ENCODE assay signal across 8 mouse cellular contexts in genomic region chr4:34880921-34881650, GRCm38 (mm10). TPM values are rescaled to one million over a fixed set of nuclear protein-coding genes. Genes with fewer than 3 reads are reported as not detected.
A peak's percentile ranks its signal among the peaks of the same experiment; 100 is the strongest.
DNase-seq lines count a peak whose midpoint lies in the region; ATAC-seq and TF ChIP-seq lines count a peak whose summit lies in the region.

No protein-coding gene starts in this region.

- peaks cover 20% of the 10 kb centered on the region for H3K4me1 ChIP-seq in heart, embryonic 12.5 days (replicated peaks)
- peaks cover 59% of the 10 kb centered on the region for H3K4me1 ChIP-seq in G1E (ENCODE audit: insufficient read depth, low read depth, low read length)
- H3K4me1 ChIP-seq in hindbrain, embryonic 13.5 days (replicated peaks) = peaks cover 31% of the 10 kb centered on the region
- H3K4me1 ChIP-seq in midbrain, embryonic 13.5 days (replicated peaks) = peaks cover 28% of the 10 kb centered on the region

- 84% methylated on average over 10 of the region's 10 CpGs for WGBS in heart, embryonic 12.5 days
- WGBS in hindbrain, embryonic 13.5 days = 91% methylated on average over 10 of the region's 10 CpGs
- 91% methylated on average over 10 of the region's 10 CpGs for WGBS in midbrain, embryonic 13.5 days

- no peak for DNase-seq in heart, postnatal 14 days
- DNase-seq in G1E (ENCODE audit: low spot score) = no peak
- DNase-seq in embryo, embryonic 10 days (ENCODE audit: low spot score) = no peak
- no peak for DNase-seq in spleen, adult 18-20 months
- no peak for DNase-seq in kidney, adult 8-10 months

- ATAC-seq in heart, embryonic 12.5 days (ENCODE audit: insufficient number of reproducible peaks, low FRiP score) = no peak
- no peak for ATAC-seq in G1E (ENCODE audit: extremely low read depth, insufficient number of reproducible peaks, low FRiP score, poor library complexity, severe bottlenecking)
- no peak for ATAC-seq in hindbrain, embryonic 13.5 days (ENCODE audit: low FRiP score)
- ATAC-seq in midbrain, embryonic 13.5 days = no peak

- no peak overlapping the region for H3K9ac ChIP-seq in heart, embryonic 12.5 days
- H3K9ac ChIP-seq in hindbrain, embryonic 13.5 days = peak overlapping the region; percentile 100
- H3K9ac ChIP-seq in midbrain, embryonic 13.5 days (replicated peaks) = peak overlapping the region; percentile 100; the same call in 1 of the 2 replicates

- H3K27me3 ChIP-seq in heart, embryonic 12.5 days (replicated peaks) = no peaks in the 10 kb centered on the region
- H3K27me3 ChIP-seq in G1E (ENCODE audit: insufficient read depth, low read length) = no peaks in the 10 kb centered on the region
- H3K27me3 ChIP-seq in hindbrain, embryonic 13.5 days = no peaks in the 10 kb centered on the region
- H3K27me3 ChIP-seq in midbrain, embryonic 13.5 days = no peaks in the 10 kb centered on the region

- H3K9me3 ChIP-seq in heart, embryonic 12.5 days (replicated peaks) = no peaks in the 10 kb centered on the region; the same call in 1 of the 2 replicates
- H3K9me3 ChIP-seq in G1E (replicated peaks) = no peaks in the 10 kb centered on the region
- no peaks in the 10 kb centered on the region for H3K9me3 ChIP-seq in hindbrain, embryonic 13.5 days
- 0 out of 2 replicates have a peak, but pooled peaks cover 6% of the 10 kb centered on the region for H3K9me3 ChIP-seq in midbrain, embryonic 13.5 days

- peak overlapping the region; percentile 83 for H3K4me3 ChIP-seq in heart, embryonic 12.5 days
- H3K4me3 ChIP-seq in G1E (ENCODE audit: low read depth, low read length) = peak overlapping the region; percentile 94; the same call in 1 of the 2 replicates
- peak overlapping the region; percentile 96 for H3K4me3 ChIP-seq in hindbrain, embryonic 13.5 days
- H3K4me3 ChIP-seq in midbrain, embryonic 13.5 days (replicated peaks) = peak overlapping the region; percentile 93

- no peak overlapping the region for H3K27ac ChIP-seq in heart, embryonic 12.5 days (ENCODE audit: poor library complexity, severe bottlenecking)
- no peak overlapping the region for H3K27ac ChIP-seq in hindbrain, embryonic 13.5 days
- no peak overlapping the region for H3K27ac ChIP-seq in midbrain, embryonic 13.5 days

- intact Hi-C loops in heart, postnatal 14 days (cut with DNase I) = loop anchor here (5.0 kb wide), 1 partner anchor 54 kb away; no protein-coding TSS in a partner anchor

- peak overlapping the region; percentile 61 for H3K4me2 ChIP-seq in heart, embryonic 12.5 days
- H3K4me2 ChIP-seq in hindbrain, embryonic 13.5 days = peak overlapping the region; percentile 71
- H3K4me2 ChIP-seq in midbrain, embryonic 13.5 days (replicated peaks) = peak overlapping the region; percentile 59

- peaks cover 15% of the 10 kb centered on the region for H3K36me3 ChIP-seq in heart, embryonic 12.5 days
- H3K36me3 ChIP-seq in G1E (replicated peaks) = peaks cover 38% of the 10 kb centered on the region
- H3K36me3 ChIP-seq in hindbrain, embryonic 13.5 days = peaks cover 13% of the 10 kb centered on the region
- peaks cover 18% of the 10 kb centered on the region for H3K36me3 ChIP-seq in midbrain, embryonic 13.5 days

- TF ChIP-seq CTCF in G1E (IDR thresholded peaks at IDR 0.05; ENCODE audit: low read depth, low read length) = no peak

RNA-seq across cellular contexts. Expression of gene Zfp292, which starts 1.7 kb away (rescaled TPM):
- 18.6 and 19.8 TPM in 2 replicates for polyA plus RNA-seq in heart, embryonic 12.5 days (2016; fragmentation: Nextera tagmentation; extraction: Ambion mirVana)
- total RNA-seq in heart, postnatal 14 days (2021) = 10 to 100 TPM; 17.3 to 17.5 TPM
- 101 and 102 TPM in 2 replicates for total RNA-seq in G1E (2014; fragmentation: Nextera tagmentation)
- 61.6 and 77.5 TPM in 2 replicates for total RNA-seq in G1E (2017)
- 1.4 and 1.8 TPM in 2 replicates for polyA plus RNA-seq in G1E (2012)
- polyA plus RNA-seq in hindbrain, embryonic 13.5 days (2015; fragmentation: Nextera tagmentation; extraction: Ambion mirVana) = 32.6 and 32.7 TPM in 2 replicates
- polyA plus RNA-seq in midbrain, embryonic 13.5 days (2015; fragmentation: Nextera tagmentation; extraction: Ambion mirVana) = 40.3 and 42.5 TPM in 2 replicates

RNA-seq across cellular contexts. Expression of gene Cga, which starts 12.5 kb away (rescaled TPM):
- polyA plus RNA-seq in heart, embryonic 12.5 days (2016; fragmentation: Nextera tagmentation; extraction: Ambion mirVana) = not detected in 2 replicates
- not detected for total RNA-seq in heart, postnatal 14 days (2021)
- total RNA-seq in G1E (2014; fragmentation: Nextera tagmentation) = not detected in 2 replicates
- total RNA-seq in G1E (2017) = not detected in 2 replicates
- polyA plus RNA-seq in G1E (2012) = not detected in 2 replicates
- 0.50 TPM in 1 of 2 replicates, not detected in the other for polyA plus RNA-seq in hindbrain, embryonic 13.5 days (2015; fragmentation: Nextera tagmentation; extraction: Ambion mirVana)
- not detected in 2 replicates for polyA plus RNA-seq in midbrain, embryonic 13.5 days (2015; fragmentation: Nextera tagmentation; extraction: Ambion mirVana)
